Mouse (Mus musculus) T-helper 17 cell (primary cell): Measurements from ENCODE around the gene Reln.

Source experiments
- in situ Hi-C, 2 experiments: fragments of 300-600 bp; cut with MboI, MseI; formaldehyde crosslinking; loops; 1 replicate in 1 of 2; 2 replicates in 1 of 2; pipeline ENCODE4 v1.15.1; 2025; ENCODE audit warnings: high pct_unique_total_duplicates in 2 of 2

The Reln gene

GRCm38 (mm10) chr5:22127583-22127982, 216.9 kb downstream of the Reln start:
- in situ Hi-C loops: no loop called here

GRCm38 (mm10) chr5:22119296-22119695, 225.2 kb downstream of the Reln start:
- in situ Hi-C loops: no loop called here

DNA sequence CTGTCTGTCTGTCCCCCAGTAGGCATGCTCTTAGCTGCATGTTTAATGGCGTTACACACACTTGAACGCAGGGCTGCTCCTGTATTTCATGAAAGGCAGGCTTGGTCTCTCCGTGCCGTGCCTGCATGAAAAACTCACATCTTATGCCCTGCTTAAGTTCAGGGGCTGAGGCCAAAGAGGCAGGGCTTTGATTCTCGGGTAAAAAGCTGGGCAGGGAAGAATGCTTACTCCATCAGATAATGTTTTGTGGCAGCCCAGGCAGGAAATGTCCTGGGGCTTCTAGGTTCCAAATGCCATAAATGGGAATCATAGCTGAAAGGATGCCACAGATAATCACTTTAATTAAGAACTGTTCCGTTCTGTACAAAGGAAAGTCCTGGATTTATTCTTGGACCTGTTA, 226.0 kb downstream of the Reln start:
- in situ Hi-C loops: no loop called here

DNA sequence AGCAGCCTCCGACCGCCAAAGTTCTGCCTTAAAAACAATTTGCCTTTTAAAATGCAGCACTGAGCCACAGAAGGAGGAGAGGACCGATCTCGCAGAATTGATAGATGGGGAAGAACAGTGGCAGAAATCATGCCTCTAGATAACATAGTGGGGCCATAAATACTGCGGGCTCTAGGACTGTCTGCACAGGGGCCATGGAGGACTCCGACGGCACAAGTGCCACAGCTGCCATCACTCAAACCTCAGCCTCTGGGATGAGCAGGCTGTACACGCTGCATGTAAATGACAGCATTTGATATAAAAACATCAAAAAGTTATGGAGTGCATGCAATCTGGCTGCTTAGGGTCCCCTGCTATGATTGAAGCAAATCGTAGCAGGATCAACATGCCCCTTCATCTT, 227.6 kb downstream of the Reln start:
- in situ Hi-C loops: no loop called here

GRCm38 (mm10) chr5:22106811-22107485, 237.6 kb downstream of the Reln start:
- in situ Hi-C loops: no loop called here

GRCm38 (mm10) chr5:22094984-22095383, 249.5 kb downstream of the Reln start:
- in situ Hi-C loops: no loop called here

- in situ Hi-C loops: no loop called here
Observed at GRCm38 (mm10) chr5:22094043-22094442, 250.5 kb downstream of the Reln start.

DNA sequence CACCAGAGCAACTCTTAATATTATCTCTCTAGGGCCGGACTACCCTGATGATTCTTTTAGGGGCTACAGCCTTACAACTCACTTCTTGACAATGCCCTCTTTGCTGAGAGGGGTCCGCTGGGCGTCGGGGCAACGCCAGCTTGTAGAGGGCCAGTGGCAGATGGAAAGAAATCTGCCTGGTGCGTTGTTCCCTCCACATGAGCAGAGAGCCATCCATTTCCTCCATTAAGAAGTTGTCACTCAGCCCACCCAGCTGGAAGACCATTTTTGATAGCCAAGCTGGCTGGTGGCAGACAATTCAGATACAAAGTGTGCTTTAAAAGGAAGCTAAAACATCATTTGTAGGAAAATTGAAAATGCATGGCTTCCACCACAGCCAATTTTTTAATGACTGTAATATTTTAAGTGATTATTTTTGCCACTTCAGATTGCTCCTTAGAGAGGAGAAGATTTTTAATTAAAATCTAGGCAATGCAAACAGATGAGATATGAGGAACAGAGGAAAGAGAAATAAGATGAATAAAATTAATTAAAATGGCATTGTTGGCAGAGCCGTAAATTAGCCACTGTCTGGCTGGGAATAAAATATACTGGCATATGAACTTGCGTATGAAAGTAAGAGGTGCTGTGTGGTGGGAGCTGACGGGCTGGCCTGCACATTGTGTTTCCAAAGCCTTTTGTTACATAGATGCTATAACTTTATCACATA, 251.2 kb downstream of the Reln start:
- in situ Hi-C loops: no loop called here

DNA sequence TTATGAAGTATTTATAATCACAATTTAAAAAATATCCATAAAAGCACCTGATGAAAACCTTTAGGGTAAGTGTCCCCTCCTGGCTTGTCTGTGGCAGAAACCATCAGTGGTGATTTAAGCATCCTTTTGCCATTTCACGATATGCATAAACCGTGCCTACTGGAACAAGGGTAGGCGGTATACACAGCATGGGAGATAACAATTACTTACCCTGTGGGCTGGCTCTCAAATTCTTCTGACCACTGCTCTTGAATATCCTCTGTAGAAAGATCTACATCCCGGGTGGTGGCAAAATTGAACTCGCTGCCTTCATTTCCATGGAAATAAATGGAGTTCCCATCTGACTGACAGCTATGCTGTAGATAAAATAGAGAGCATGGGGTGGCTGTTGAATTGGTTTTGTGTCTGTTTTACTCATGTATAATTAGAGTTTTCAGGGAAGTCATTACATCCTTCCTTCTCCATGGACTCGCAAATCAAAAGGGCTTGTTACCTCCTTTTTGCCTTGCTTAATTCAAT, 264.0 kb downstream of the Reln start:
- in situ Hi-C loops: no loop called here

DNA sequence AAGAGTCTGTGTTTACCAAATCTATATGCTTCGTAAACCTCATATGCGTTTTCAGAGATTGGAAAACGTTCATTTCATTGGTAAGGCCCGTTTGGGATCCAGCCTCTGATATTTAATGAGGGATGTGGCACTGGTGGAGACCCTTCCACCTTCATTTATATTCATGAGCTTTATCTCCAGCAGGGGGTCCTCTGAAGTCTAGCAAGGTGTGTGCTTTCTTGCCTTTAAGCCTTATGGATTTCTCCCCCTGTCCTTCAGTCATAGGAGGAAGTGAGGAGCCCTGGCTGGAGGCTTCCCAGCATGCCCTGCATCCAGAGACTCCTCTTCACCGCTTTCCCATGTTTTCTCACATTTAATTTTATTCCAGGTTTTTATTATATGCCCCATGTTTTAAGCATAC, 269.5 kb downstream of the Reln start:
- in situ Hi-C loops: no loop called here

DNA sequence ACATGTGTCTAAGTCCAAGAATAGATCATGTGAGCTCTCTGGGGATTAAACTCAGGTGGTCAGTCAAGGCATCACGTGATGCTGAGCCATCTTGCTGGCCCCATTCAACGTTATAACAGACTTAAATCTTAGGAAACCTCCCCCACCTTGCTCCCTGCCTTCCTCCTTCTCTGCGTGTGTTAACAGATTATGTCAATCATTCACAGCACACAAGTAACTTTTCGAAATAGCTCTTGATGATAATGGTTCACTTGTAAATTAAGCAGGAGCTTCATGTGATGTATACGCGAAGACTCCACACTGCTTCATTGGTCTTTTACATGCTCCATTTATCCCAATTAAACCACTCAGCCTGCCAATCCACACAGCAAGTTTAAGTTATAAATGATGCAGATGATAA, 271.9 kb downstream of the Reln start:
- in situ Hi-C loops: no loop called here

DNA sequence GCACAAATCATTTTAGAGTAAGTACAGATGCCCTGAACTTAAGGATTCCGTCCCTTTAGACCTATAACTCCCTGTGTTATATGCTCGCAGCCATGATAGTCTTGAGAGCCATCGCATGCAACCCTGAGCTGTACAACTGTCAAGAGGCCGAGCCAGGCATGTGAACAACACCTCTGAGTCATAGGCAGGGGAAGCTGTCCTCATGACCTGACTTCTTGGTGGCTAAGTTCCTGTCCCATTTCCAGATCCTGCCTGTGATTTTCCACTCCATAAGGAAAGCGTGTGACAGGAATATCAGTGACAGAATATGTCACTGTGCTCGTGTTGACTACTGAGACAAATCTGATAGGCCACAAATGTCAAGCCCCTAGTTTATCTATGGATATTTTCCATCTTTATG, 285.3 kb downstream of the Reln start:
- in situ Hi-C loops: no loop called here

DNA sequence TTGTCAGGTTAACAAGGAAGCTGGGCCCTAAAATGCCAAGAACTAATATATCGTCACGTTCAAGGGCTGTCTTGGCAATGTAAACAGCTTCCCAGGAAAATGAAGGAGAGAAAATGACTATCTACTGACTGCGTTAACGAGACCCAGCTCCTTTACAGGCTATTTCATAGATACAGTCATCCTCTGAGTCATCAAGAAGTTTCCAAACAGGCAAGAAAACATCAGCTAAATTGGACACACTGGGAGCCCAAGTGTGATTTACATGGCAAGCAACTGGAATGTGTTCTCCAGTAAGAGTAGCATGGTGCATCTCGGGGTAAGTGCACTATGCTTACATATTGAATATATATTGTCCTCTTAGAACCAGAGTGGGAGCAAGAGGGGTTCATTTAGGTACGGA, 302.7 kb downstream of the Reln start:
- in situ Hi-C loops: loop anchor here in 1 of 2 experiments (10.0 kb wide), 1 partner anchor 403 kb away; no protein-coding TSS in a partner anchor

- in situ Hi-C loops: loop anchor here in 1 of 2 experiments (10.0 kb wide), 1 partner anchor 405 kb away; no protein-coding TSS in a partner anchor
Observed at GRCm38 (mm10) chr5:22039375-22040149, 304.9 kb downstream of the Reln start.

GRCm38 (mm10) chr5:22035201-22035600, 309.3 kb downstream of the Reln start:
- in situ Hi-C loops: no loop called here

DNA sequence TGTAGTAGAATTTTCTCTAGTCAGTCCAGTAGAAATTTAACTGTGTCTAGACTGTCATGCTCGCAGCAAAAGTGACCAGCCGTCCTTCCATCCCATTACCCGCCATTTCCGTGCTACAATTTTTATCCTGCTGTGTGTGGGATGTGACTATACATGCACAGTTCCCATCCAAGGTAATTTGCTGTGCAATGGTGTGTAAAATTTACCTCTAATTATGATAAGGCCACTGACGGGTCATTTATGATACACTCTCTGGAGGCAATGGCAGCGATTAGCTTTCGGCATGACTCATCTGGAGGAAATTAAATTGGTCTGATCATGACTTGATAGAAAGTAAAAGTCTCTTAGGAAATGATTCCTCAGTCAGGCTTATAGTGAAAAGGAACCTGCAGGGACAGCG, 311.5 kb downstream of the Reln start:
- in situ Hi-C loops: no loop called here

DNA sequence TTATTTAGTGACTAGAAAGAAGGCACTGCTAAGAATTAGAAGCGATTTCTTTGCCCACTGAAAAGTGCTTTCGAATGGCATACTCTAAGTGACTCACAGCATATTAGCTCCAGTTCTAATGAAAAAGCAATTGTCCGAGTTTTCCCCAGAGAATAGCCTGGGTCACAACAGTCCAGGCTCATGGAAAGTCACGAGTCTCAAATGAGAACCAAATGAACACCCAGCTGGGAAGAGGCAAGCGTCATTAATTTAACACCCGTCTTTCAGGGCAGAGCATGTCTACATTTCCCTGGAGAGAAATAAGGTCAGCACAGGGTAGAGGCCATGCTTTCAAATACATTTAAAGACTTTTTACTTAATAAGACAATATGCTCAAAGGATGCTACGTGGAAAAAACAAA, 312.8 kb downstream of the Reln start:
- in situ Hi-C loops: no loop called here

DNA sequence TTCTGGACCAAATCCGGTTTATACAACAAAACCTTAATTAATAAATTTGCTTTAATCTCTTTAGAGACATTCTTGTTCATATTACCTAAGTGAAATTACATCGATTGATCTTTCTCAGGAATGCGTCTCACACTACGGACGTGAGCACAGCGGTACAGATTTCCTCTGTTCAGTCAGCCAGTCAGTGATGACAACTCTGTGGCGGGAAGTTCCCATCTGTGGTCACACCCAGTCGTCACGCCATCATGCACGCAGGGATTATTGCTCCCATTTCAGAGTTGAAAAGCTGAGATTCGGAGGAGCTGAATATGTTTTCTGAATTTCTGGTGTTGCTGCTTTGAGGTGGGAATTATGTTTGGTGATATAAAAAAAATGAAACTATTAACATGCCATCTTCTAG, 316.1 kb downstream of the Reln start:
- in situ Hi-C loops: no loop called here

DNA sequence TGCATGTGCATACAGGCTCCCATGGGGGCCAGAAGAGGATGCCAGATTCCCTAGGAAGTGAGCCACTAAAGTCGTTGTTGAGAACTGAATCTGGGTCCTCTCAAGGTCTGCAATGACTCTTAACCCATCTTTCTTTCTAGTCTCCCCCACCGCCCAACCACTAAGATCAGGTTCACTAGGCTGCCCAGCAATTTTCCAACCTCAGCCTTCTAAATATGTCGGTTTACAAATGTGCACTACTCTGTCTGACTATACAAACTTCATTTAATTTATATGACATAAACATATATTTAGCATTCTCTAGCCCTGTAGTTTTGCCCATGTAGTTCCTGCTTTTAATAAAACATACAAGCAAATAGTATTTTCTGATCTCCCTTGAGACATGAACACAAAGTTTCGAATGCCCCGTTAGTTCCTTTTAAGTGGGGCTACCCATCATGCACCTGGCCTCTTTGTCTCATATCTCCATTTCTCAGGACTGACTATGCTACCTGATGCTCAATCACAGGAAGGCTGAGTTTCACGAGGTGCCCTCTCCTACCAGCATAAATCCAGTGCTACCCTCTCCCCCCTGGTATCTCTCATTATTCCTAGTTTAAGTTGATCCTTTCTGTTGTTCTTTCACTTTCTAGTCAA, 317.1 kb downstream of the Reln start:
- in situ Hi-C loops: no loop called here

GRCm38 (mm10) chr5:22025746-22026145, 318.8 kb downstream of the Reln start:
- in situ Hi-C loops: no loop called here

DNA sequence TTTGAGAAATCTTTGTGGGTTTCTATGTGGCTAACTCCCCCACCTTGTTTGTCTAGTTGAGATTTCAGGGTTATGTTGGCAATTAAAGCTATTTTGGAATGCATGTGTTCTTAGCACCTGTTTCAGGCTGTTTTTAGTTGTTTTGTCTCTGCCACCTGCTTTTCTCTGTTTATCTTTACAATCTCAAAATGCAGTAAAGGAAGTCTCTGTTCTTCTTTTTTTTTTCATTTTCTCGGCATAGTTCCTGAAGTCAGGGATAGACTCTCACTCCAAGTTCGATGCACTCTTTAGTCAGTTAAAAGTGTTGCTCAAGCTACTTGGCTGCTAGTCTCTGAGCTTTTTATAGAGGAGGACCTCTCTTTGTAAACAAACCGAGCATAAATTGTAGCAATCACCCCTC, 320.4 kb downstream of the Reln start:
- in situ Hi-C loops: no loop called here

DNA sequence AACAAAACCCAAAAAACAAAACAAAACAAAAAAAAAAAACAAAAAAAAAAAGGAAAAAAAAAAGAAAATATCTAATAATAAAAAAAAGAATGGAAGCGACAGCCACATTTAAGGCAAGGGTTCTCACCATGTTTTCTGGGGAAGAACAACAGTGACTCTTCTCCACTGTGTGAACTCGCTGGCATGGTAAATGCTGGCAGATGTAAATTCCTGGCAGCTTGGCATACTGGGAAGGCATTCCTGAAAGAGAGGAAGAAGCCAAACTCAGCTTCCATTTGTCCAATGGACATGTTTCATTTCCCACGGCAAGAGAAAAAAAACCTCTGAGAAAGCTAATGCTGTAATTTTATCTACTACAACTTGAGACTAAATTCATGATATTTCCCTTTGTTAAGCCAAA, 326.6 kb downstream of the Reln start:
- in situ Hi-C loops: no loop called here
